Mouse (Mus musculus) heart, adult 2 months (tissue): ENCODE measurements around the gene Fam53b. TPM values are rescaled to one million over a fixed set of nuclear protein-coding genes. Genes with fewer than 3 reads are reported as not detected.

Source experiments
- DNase-seq, 2 experiments: peaks; one replicate each; pipeline ENCODE4 v3.0.0; 2021
- H3K27ac ChIP-seq: fragments of 200-600 bp; 2 replicates; pipeline ENCODE4 v1.8.1; 2022
- H3K27me3 ChIP-seq: fragments of 200-500 bp; 2 replicates; pipeline ENCODE4 v1.6.1; 2012; ENCODE audit warnings: mild to moderate bottlenecking, low read length, inconsistent platforms, mixed read lengths; ENCODE audit not compliant: control insufficient read depth, insufficient read depth
- H3K36me3 ChIP-seq: fragments of 200-500 bp; 2 replicates; pipeline ENCODE4 v1.6.1; 2012; ENCODE audit warnings: low read length, inconsistent platforms; ENCODE audit not compliant: control insufficient read depth, insufficient read depth
- H3K4me1 ChIP-seq: fragments of 200-500 bp; 2 replicates; pipeline ENCODE4 v1.6.1; 2011; ENCODE audit warnings: low read length; ENCODE audit not compliant: control insufficient read depth, insufficient read depth
- H3K4me3 ChIP-seq: fragments of 200-600 bp; 2 replicates; pipeline ENCODE4 v1.8.1; 2022
- H3K79me2 ChIP-seq: fragments of 200-500 bp; replicated peaks from 2 replicates; pipeline ENCODE4 v1.6.1; 2012; ENCODE audit warnings: mild to moderate bottlenecking, inconsistent platforms, low read length, moderate library complexity, mixed read lengths; ENCODE audit not compliant: control insufficient read depth, insufficient read depth
- H3K9ac ChIP-seq: fragments of 200-500 bp; 2 replicates; pipeline ENCODE4 v1.6.1; 2012; ENCODE audit warnings: low read depth, mild to moderate bottlenecking, control low read depth, inconsistent platforms, low read length, mixed read lengths
- CTCF ChIP-seq: fragments of 200-600 bp; IDR thresholded peaks from 2 replicates; pipeline ENCODE4 v1.8.1; 2022; ENCODE audit warnings: antibody characterized with exemption, mild to moderate bottlenecking, moderate library complexity
- EP300 ChIP-seq: fragments of 200-500 bp; IDR thresholded peaks from 2 replicates; pipeline ENCODE4 v1.6.1; 2011; ENCODE audit warnings: low read depth, low read length, control low read depth; ENCODE audit not compliant: insufficient read depth
- POLR2A ChIP-seq: fragments of 200-500 bp; IDR thresholded peaks from 2 replicates; pipeline ENCODE4 v1.6.1; 2011; ENCODE audit warnings: mild to moderate bottlenecking, low read depth, low read length, control low read depth; ENCODE audit not compliant: insufficient read depth
- WGBS: fragments of 180-500 bp; shearing (Covaris S2); methylation state at CpG from one replicate; pipeline ENCODE4 v1.1.7; 2018; 5-methylcytosine and 5-hydroxymethylcytosine counted together
- intact Hi-C: fragments of 180-260 bp; cut with DNase I; formaldehyde crosslinking; loops from one replicate; pipeline ENCODE4 v1.15.1; 2025
- polyA plus RNA-seq: library from polyadenylated mRNA; depleted of rRNA; stranded (reverse); fragments of >200 nt; gene quantifications from 2 replicates; pipeline ENCODE4 v1.2.3, GENCODE M21; 2012
- total RNA-seq, 2 experiments: library from RNA; stranded (reverse); gene quantifications; 2 replicates each; pipeline ENCODE4 v1.2.3; 2021

The Fam53b gene
- total and polyA plus RNA-seq, 3 experiments = 22.0 to 26.9 (median 22.5) TPM

- WGBS = 81% methylated on average over 6 of the region's 6 CpGs
- no peak overlapping the region for H3K9ac ChIP-seq
- H3K79me2 ChIP-seq = no peaks in the 10 kb centered on the region
- TF ChIP-seq POLR2A = no peak
- no peak for TF ChIP-seq EP300
- TF ChIP-seq CTCF = no peak
- H3K36me3 ChIP-seq = no peaks in the 10 kb centered on the region
- peaks cover 1% of the 10 kb centered on the region; the same call in 1 of the 2 replicates for H3K4me1 ChIP-seq
- H3K27ac ChIP-seq = no peak overlapping the region
- intact Hi-C loops = loop anchor here (2.0 to 10.0 kb wide), 3 partner anchors 41 to 271 kb away; partner anchors contain the start of genes Ctbp2, Fam53b, Fgfr2 and Zranb1
- no peak overlapping the region for H3K4me3 ChIP-seq
- H3K27me3 ChIP-seq = no peaks in the 10 kb centered on the region
- DNase-seq = no peak
Measured at GRCm38 (mm10) chr7:132853361-132853760, 39.7 kb upstream of the Fam53b start.

DNA sequence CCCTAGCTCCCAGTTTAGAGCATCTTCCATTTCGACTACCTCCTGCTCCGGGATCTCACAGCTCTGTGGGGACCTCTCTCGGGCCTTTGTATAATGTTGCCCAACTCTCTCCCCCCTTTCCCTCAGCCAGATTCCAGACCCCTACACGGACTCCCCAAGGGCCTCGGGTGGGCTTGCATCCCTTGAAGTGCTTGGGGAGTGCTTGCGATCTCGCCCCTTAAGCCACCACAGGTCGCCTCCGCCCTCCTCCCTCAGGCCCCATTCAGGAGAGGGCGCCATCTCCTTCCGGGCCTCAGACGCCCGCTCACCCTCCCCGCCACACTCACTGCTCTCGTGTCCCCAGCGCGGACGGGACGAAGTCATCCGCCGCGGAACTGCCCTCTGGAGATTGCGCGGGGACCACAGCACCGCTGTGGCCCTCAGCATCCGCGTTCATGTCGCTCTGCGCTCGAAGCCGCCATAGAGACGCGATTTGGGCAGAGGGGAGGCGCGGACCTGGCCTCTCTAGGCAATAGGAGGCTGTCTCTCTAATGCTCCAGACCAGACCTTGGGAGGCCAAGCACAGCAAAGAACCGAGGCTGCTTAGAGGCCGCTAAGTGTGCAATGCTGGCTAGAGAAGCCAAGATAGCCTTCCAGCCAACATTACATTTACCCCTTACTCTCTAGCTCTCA is 38.6 kb upstream of the Fam53b start, which contains the start of gene Eef1akmt2:
Gene Eef1akmt2 (minus strand): TSS at position 501 of the 672 bp plus-strand sequence.
- intact Hi-C loops = loop anchor here (1.0 to 10.0 kb wide), 4 partner anchors 40 to 272 kb away; partner anchors contain the start of genes Ctbp2, Fam53b, Fgfr2 and Zranb1
- Histone ChIP-seq H3K27ac (peak within 1 kb of the TSS; percentile 99), H3K27me3 (no peaks in the 10 kb centered on the region), H3K79me2 (no peaks in the 10 kb centered on the region), H3K36me3 (no peaks in the 10 kb centered on the region), H3K4me1 (peaks cover 1% of the 10 kb centered on the region; the same call in 1 of the 2 replicates), H3K4me3 (peak within 1 kb of the TSS; percentile 84), H3K9ac (peak within 1 kb of the TSS; percentile 98)
- peak; percentile 86 to 88 for DNase-seq
- WGBS = under 1% methylated on average over 37 of the region's 37 CpGs
- peak; percentile 66 for TF ChIP-seq CTCF
- TF ChIP-seq POLR2A = peak; percentile 70; the same call in 1 of the 2 replicates
- TF ChIP-seq EP300 = 0 out of 2 replicates have a peak, but pooled peaks have one; percentile 13

GRCm38 (mm10) chr7:132843152-132843551 is 29.5 kb upstream of the Fam53b start:
- H3K4me1 ChIP-seq = no peaks in the 10 kb centered on the region
- 89% methylated on average over 3 of the region's 3 CpGs for WGBS
- no peak for TF ChIP-seq POLR2A
- no peak for TF ChIP-seq EP300
- TF ChIP-seq CTCF = no peak
- H3K27me3 ChIP-seq = no peaks in the 10 kb centered on the region
- no peak overlapping the region for H3K4me3 ChIP-seq
- DNase-seq = no peak
- H3K36me3 ChIP-seq = no peaks in the 10 kb centered on the region; the same call in 1 of the 2 replicates
- intact Hi-C loops = no loop called here
- no peak overlapping the region for H3K9ac ChIP-seq
- H3K27ac ChIP-seq = no peak overlapping the region
- no peaks in the 10 kb centered on the region for H3K79me2 ChIP-seq

DNA sequence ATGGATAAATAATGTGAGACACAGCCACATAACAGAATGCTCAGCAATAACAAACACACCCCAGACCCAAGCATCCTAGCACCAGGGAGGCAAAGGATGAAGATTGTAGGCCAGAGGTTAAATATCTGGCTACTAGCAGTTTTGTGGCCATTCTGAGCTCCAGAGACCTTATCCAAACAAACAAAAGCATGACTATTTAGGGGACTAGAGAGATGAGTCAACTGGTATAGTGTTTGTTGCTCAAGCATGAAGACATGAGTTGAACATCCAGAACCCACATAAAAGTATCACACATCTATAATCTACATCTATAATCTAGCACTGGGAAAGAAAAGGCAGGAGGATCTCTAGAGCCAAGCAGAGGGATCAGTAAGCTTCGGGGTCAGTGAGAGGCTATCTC is 28.8 kb upstream of the Fam53b start:
- Histone ChIP-seq H3K4me3 (no peak overlapping the region), H3K36me3 (no peaks in the 10 kb centered on the region; the same call in 1 of the 2 replicates), H3K79me2 (no peaks in the 10 kb centered on the region), H3K9ac (no peak overlapping the region), H3K27me3 (no peaks in the 10 kb centered on the region), H3K27ac (no peak overlapping the region), H3K4me1 (no peaks in the 10 kb centered on the region)
- intact Hi-C loops = no loop called here
- TF ChIP-seq POLR2A (no peak), CTCF (no peak), EP300 (no peak)
- WGBS = 90% methylated on average over 1 of the region's 1 CpGs
- no peak for DNase-seq

GRCm38 (mm10) chr7:132841287-132841686 is 27.6 kb upstream of the Fam53b start:
- H3K9ac ChIP-seq = no peak overlapping the region
- no peak overlapping the region for H3K27ac ChIP-seq
- 43% methylated on average over 5 of the region's 5 CpGs for WGBS
- H3K79me2 ChIP-seq = no peaks in the 10 kb centered on the region
- H3K4me3 ChIP-seq = no peak overlapping the region
- H3K36me3 ChIP-seq = no peaks in the 10 kb centered on the region; the same call in 1 of the 2 replicates
- TF ChIP-seq EP300 (no peak), CTCF (no peak), POLR2A (no peak)
- no peaks in the 10 kb centered on the region for H3K27me3 ChIP-seq
- intact Hi-C loops = no loop called here
- H3K4me1 ChIP-seq = no peaks in the 10 kb centered on the region
- no peak for DNase-seq

- no peak for TF ChIP-seq CTCF
- TF ChIP-seq POLR2A = no peak
- no peak for TF ChIP-seq EP300
- DNase-seq = no peak
- no peaks in the 10 kb centered on the region for H3K4me1 ChIP-seq
- H3K36me3 ChIP-seq = no peaks in the 10 kb centered on the region; the same call in 1 of the 2 replicates
- 89% methylated on average over 4 of the region's 4 CpGs for WGBS
- H3K79me2 ChIP-seq = no peaks in the 10 kb centered on the region
- H3K4me3 ChIP-seq = no peak overlapping the region
- no peak overlapping the region for H3K27ac ChIP-seq
- H3K27me3 ChIP-seq = no peaks in the 10 kb centered on the region
- no peak overlapping the region for H3K9ac ChIP-seq
- intact Hi-C loops = no loop called here
Measured at GRCm38 (mm10) chr7:132830955-132831354, 17.3 kb upstream of the Fam53b start.
